Mouse (Mus musculus) stomach, postnatal 0 days (tissue): ENCODE results near the gene Nhsl1. TPM values are rescaled to one million over a fixed set of nuclear protein-coding genes. Genes with fewer than 3 reads are reported as not detected.

ENCODE experiments used
- ATAC-seq: fragments of 200-750 bp; cut with Nextera tagmentation; 2 replicates; pipeline ENCODE4 v1.8.0; 2017; ENCODE audit not compliant: low FRiP score, low TSS enrichment
- DNase-seq: peaks from one replicate; pipeline ENCODE4 v3.0.0-alpha.2; 2016; ENCODE audit warnings: low spot score
- H3K27ac ChIP-seq: fragments of 300-500 bp; sonication (generic); replicated peaks from 2 replicates; pipeline ENCODE4 v1.5.1; 2014; ENCODE audit warnings: mild to moderate bottlenecking, control low read depth
- H3K27me3 ChIP-seq: fragments of 300-500 bp; sonication (generic); 2 replicates; pipeline ENCODE4 v1.6.1; 2014; ENCODE audit warnings: low read length; ENCODE audit not compliant: control insufficient read depth, insufficient read depth
- H3K36me3 ChIP-seq: fragments of 300-500 bp; sonication (generic); 2 replicates; pipeline ENCODE4 v1.6.1; 2014; ENCODE audit warnings: low read length, mixed read lengths; ENCODE audit not compliant: control insufficient read depth, insufficient read depth
- H3K4me1 ChIP-seq: fragments of 300-500 bp; sonication (generic); replicated peaks from 2 replicates; pipeline ENCODE4 v1.6.1; 2014; ENCODE audit warnings: antibody characterized with exemption; ENCODE audit not compliant: control insufficient read depth, insufficient read depth
- H3K4me2 ChIP-seq: fragments of 300-500 bp; sonication (generic); replicated peaks from 2 replicates; pipeline ENCODE4 v1.6.1; 2014; ENCODE audit warnings: low read depth, mild to moderate bottlenecking, control low read depth, moderate library complexity
- H3K4me3 ChIP-seq: fragments of 300-500 bp; sonication (generic); 2 replicates; pipeline ENCODE4 v1.5.1; 2014; ENCODE audit warnings: low read depth, low read length, control low read depth
- H3K9ac ChIP-seq: fragments of 300-500 bp; sonication (generic); 2 replicates; pipeline ENCODE4 v1.6.1; 2014; ENCODE audit warnings: mild to moderate bottlenecking, low read length, control low read depth, mixed read lengths
- H3K9me3 ChIP-seq: fragments of 300-500 bp; sonication (generic); 2 replicates; pipeline ENCODE4 v1.6.1; 2016; ENCODE audit warnings: low read length; ENCODE audit not compliant: control insufficient read depth
- CTCF ChIP-seq: IDR thresholded peaks from 2 replicates; pipeline ENCODE4 v1.5.1; 2016; ENCODE audit warnings: antibody characterized with exemption, low read depth, mild to moderate bottlenecking, moderate library complexity
- EP300 ChIP-seq: optimal IDR thresholded peaks from 2 replicates; pipeline ENCODE3; 2016; ENCODE audit warnings: antibody characterized with exemption
- WGBS: fragments of 180-500 bp; shearing (Covaris S2); extraction: QIAGEN DNeasy Blood & Tissue Kit; methylation state at CpG from one replicate; pipeline ENCODE4 v1.1.7; 2014; 5-methylcytosine and 5-hydroxymethylcytosine counted together
- polyA plus RNA-seq: library from polyadenylated mRNA; unstranded; fragments of >200 nt; fragmentation: Nextera tagmentation; extraction: Ambion mirVana; gene quantifications from 2 replicates; pipeline ENCODE4 v1.2.1, GENCODE M21; 2015

Nhsl1 gene
- polyA plus RNA-seq, 1 experiment from 2014 or later = 4.3 TPM

DNA sequence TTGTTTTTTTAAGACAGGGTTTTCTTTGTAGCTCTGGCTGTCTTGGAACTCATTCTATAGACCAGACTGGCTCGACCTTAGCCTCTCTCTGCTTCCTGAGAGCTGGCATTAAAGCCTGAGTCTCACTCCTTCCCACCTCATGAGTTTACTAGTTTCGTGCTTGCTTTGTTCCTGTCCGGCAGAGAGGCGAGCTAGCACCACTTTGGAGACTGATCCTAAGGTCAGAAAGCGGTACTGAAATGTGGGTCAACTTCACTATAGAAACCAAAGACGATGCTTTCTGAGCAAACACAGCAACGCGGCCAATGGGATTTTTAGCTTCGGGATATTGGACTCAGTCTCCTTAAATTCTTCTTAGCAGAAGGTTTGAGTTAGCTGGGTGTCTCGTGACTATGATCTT, 1.3 kb upstream of the Nhsl1 start:
- Histone ChIP-seq H3K27me3 (no peaks in the 10 kb centered on the region), H3K9ac (no peak overlapping the region), H3K9me3 (no peaks in the 10 kb centered on the region), H3K4me1 (no peaks in the 10 kb centered on the region), H3K27ac (no peak overlapping the region), H3K4me2 (no peak overlapping the region), H3K36me3 (no peaks in the 10 kb centered on the region), H3K4me3 (no peak overlapping the region)
- TF ChIP-seq EP300 (no peak), CTCF (no peak)
- WGBS = 35% methylated on average over 10 of the region's 10 CpGs
- no peak for ATAC-seq
- no peak for DNase-seq

DNA sequence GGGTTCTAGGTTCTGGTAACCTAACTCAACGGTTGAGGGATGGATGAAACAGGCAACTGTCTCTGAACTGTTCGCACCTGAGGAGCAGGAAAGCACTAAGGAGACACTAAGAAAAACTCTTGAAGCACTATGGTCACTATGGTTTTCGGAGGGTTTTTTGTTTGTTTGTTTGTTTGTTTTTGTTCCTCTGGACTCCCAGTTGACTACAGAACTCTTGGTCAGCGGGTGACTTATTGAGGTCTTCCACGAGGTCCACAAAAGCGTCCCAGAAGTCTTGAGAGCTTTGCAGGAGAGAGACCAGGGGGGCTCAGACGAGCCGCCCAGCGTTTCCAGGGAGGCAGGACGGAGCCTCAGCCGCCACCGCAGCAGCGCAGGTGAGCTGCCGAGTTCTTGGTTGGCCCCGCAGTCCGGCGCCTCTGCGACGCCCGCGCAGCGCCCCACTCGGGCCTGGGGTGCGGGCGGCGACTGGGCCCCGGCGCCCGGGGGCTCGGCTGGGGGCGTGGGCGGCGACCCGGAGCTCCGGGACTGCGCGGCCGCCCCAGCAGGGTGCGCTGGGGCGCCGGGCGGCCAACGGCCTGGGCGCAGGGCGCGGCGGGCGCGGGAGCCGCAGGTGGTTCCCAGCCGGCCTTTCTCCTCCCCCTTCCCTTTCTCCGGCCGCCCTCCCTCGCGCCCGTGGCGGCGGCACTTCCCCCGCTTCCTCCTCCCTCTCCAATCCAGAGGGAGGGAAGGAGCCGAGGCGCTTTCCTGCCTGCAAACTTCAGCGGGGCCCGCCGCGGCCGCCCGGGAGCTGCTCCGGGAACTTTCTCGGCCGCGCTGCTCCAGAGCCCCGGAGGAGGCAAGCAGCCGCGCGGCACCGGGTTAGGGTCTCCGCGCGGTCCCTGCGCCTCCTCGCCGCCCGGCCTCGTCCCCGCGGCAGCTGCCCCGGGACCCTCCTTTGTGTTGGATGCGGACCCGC, 547 bp upstream of the Nhsl1 start:
- Histone ChIP-seq H3K4me3 (peak overlapping the region; percentile 82), H3K9me3 (no peaks in the 10 kb centered on the region), H3K36me3 (no peaks in the 10 kb centered on the region), H3K27me3 (no peaks in the 10 kb centered on the region), H3K27ac (peak overlapping the region; percentile 88), H3K9ac (peak overlapping the region; percentile 81), H3K4me1 (no peaks in the 10 kb centered on the region), H3K4me2 (peak overlapping the region; percentile 99)
- ATAC-seq (peak; percentile 90), DNase-seq (peak; percentile 84)
- 3% methylated on average over 61 of the region's 89 CpGs for WGBS
- TF ChIP-seq CTCF (peak; percentile 1; the same call in 1 of the 2 replicates), EP300 (no peak)

DNA sequence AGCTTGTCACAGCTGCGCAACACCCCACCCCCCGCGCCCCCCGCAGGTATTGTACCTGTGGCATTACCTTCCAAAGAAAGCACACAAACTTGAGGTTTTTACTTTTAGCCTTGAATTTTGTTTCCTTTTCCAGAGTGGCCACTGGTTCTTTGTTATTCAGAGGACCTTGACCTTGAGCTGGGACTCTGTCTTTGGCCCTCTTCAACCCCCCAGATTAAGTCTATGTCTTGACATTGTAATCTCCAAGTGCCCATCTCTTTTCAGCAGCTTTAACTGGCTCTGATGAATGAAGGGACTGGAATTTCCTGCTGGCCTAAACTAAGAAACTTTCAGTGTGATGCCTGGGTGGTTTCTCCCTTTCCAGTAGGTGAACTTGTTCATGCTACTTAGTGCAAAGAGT, 906 bp downstream of the Nhsl1 start:
- Histone ChIP-seq H3K4me2 (peak overlapping the region; percentile 99), H3K27me3 (no peaks in the 10 kb centered on the region), H3K4me1 (no peaks in the 10 kb centered on the region), H3K9ac (peak overlapping the region; percentile 81), H3K4me3 (peak overlapping the region; percentile 82), H3K27ac (peak overlapping the region; percentile 88), H3K9me3 (no peaks in the 10 kb centered on the region), H3K36me3 (no peaks in the 10 kb centered on the region)
- TF ChIP-seq CTCF (no peak), EP300 (no peak)
- ATAC-seq (no peak), DNase-seq (no peak)
- 13% methylated on average over 4 of the region's 4 CpGs for WGBS

DNA sequence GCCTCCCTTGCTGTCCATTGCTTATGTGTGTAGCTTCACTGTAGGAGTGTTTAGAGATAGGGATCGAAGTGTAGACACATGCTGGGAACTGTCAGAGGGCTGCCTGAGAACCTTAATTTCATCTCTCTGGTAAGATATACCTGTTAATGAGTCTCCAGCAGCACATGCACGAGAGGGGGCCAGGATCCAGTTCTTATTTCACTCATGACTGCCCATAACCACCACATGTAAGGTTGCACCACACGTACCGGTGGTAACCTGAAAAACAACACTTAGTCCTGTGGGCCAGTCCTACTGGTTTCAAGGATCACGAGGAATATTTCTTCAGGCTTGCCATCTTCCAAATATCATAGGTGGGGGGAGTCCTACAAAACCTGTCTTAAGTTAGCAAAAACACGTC, 3.1 kb downstream of the Nhsl1 start:
- WGBS = 81% methylated on average over 6 of the region's 6 CpGs
- Histone ChIP-seq H3K27me3 (no peaks in the 10 kb centered on the region), H3K4me3 (no peak overlapping the region), H3K36me3 (no peaks in the 10 kb centered on the region), H3K4me1 (no peaks in the 10 kb centered on the region), H3K27ac (no peak overlapping the region), H3K4me2 (no peak overlapping the region), H3K9me3 (no peaks in the 10 kb centered on the region), H3K9ac (no peak overlapping the region)
- DNase-seq (no peak), ATAC-seq (no peak)
- no peak for TF ChIP-seq EP300
- no peak for TF ChIP-seq CTCF

DNA sequence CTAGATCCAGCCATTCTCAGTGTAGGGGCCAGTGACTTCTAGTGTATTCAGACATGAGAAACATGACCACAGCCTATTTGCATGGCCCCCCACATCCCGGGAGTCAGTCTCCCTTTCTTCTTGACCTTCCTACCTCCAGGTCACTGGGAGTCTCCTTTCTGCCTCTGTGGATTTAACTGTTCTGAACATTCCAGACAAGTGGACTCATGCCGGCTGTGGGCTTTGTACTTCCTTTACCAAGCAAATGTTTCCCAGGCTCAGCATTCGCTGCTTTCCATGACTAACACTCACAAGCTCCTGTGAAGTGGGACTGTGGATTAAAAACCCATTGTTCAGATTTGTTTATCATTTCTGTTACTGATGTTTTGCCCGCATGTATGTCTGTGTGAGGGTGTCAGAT, 4.9 kb downstream of the Nhsl1 start:
- 35% methylated on average over 4 of the region's 4 CpGs for WGBS
- TF ChIP-seq CTCF (no peak), EP300 (no peak)
- ATAC-seq = no peak
- Histone ChIP-seq H3K27ac (peak overlapping the region; percentile 49), H3K4me3 (no peak overlapping the region), H3K9ac (no peak overlapping the region), H3K9me3 (no peaks in the 10 kb centered on the region), H3K4me2 (no peak overlapping the region), H3K27me3 (no peaks in the 10 kb centered on the region), H3K36me3 (no peaks in the 10 kb centered on the region), H3K4me1 (no peaks in the 10 kb centered on the region)
- DNase-seq = peak; percentile 20

DNA sequence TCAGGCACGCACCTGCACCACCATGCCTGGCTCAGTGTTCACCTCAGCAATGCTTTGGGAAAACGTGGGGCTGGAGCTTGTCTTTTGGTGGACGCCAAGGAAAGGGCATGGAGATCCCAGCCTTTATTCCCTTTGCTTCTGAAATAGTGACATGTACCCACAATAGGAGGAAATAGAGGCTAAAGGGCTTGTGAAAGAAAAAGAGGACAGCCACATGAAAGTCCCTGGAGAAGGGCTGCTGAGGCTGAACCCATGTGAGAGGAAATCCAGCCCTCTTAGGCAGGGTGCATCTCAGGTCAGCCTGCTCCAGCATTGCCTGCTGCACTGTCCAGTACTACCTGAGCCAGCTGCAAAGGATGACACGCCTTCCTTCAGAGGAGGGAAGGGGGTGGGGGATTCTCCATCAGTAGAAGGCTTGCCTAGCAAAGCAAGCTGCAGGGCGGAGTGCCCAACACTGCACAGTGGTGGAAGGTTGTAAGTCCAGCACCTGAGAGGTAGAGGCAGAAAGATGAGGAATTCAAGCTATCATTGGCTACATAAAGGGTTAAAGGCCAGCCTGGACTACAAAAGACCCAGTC, 9.6 kb downstream of the Nhsl1 start:
- TF ChIP-seq CTCF (no peak), EP300 (no peak)
- 56% methylated on average over 5 of the region's 5 CpGs for WGBS
- no peak overlapping the region for H3K4me2 ChIP-seq
- no peaks in the 10 kb centered on the region for H3K27me3 ChIP-seq
- no peak overlapping the region for H3K4me3 ChIP-seq
- no peaks in the 10 kb centered on the region for H3K36me3 ChIP-seq
- H3K4me1 ChIP-seq = peaks cover 5% of the 10 kb centered on the region; the same call in 1 of the 2 replicates
- ATAC-seq (peak; percentile 18; the same call in 1 of the 2 replicates), DNase-seq (no peak)
- H3K27ac ChIP-seq = no peak overlapping the region
- no peaks in the 10 kb centered on the region for H3K9me3 ChIP-seq
- H3K9ac ChIP-seq = no peak overlapping the region
